Mouse (Mus musculus) heart, postnatal 25 days (tissue): Measurements from ENCODE around the gene Gna14. TPM values are rescaled to one million over a fixed set of nuclear protein-coding genes. Genes with fewer than 3 reads are reported as not detected.

Source experiments
- DNase-seq: peaks from one replicate; pipeline ENCODE4 v3.0.0; 2022; ENCODE audit warnings: low spot score
- intact Hi-C: fragments of 180-260 bp; cut with DNase I; formaldehyde crosslinking; loops from one replicate; pipeline ENCODE4 v1.15.1; 2025
- total RNA-seq, 2 experiments: library from RNA; stranded (reverse); gene quantifications; 2 replicates each; pipeline ENCODE4 v1.2.3; 2021

The Gna14 gene
- total RNA-seq, 2 experiments from 2014 or later = 0.11 to 0.47 TPM

DNA sequence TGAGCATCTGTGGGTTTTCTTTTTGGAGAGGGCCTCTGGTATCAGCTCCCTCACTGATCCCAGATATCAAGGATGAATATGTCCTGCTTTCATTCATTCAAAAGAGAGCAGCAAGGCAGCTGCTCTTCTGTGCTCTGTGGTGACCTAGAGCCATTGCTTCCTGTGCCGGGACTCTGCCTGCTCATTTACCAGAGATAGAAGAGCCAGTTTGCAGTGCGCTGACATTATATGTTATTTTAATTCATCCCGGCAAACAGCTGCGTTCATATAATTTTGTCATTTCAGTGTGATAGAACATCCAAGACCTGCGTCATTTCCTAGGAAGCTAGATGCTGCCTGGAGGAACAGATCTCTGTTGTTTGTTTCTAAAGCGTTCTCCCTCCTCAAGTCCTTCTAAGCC lies 141.2 kb downstream of the Gna14 start:
- no peak for DNase-seq
- intact Hi-C loops = no loop called here

GRCm38 (mm10) chr19:16579656-16580260 lies 144.2 kb downstream of the Gna14 start:
- intact Hi-C loops = no loop called here
- no peak for DNase-seq

GRCm38 (mm10) chr19:16580501-16580900 lies 144.9 kb downstream of the Gna14 start:
- no peak for DNase-seq

GRCm38 (mm10) chr19:16584546-16584945 lies 149.0 kb downstream of the Gna14 start:
- intact Hi-C loops = no loop called here
- DNase-seq = no peak

More at GRCm38 (mm10) chr19:16580501-16580900, 144.9 kb downstream of the Gna14 start:
- intact Hi-C loops = no loop called here

DNA sequence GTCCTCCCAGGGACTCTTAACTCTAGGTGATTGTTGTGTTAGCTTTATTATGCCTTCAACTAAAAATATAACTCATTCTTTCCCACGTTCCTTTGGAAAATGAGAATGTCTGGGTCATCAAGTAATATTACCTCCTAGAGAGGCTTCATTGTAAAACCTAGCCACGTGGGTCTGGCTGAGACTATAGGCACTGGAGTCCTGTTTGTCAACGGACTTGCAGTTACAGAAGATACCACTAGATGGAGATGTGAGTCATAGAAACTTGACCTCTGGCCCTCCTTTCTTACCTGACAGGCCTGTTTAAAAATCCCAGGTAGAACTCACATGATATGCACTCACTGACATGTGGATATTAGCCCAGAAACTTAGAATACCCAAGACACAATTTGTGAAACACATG lies 149.8 kb downstream of the Gna14 start:
- intact Hi-C loops = no loop called here
- DNase-seq = no peak

- no peak for DNase-seq
- intact Hi-C loops = no loop called here
Measured at GRCm38 (mm10) chr19:16593256-16593974, 157.9 kb downstream of the Gna14 start.

- intact Hi-C loops = no loop called here
- no peak for DNase-seq
Measured at GRCm38 (mm10) chr19:16593975-16594317, 158.4 kb downstream of the Gna14 start.

DNA sequence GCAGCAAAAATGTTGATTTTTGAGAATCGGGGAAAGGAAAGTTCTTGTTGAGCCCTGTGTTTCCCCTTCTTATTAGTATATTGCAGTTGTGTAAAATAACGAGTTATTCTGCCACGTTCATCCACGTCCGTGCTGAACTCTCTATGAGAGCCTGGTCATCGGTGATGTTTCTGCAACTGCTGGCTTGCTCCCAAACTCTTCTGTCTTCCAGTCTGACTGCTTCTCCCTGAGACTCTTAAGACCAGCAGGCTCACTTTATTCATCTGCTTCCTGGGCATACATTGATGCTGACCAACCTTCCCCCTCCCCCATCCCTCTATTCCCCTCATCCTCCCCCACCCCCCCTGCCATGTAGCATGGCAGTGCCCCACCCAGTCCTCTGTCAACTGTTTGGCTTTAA lies 161.7 kb downstream of the Gna14 start:
- DNase-seq = no peak
- intact Hi-C loops = loop anchor here (1.0 kb wide), 1 partner anchor 239 kb away; no protein-coding TSS in a partner anchor

DNA sequence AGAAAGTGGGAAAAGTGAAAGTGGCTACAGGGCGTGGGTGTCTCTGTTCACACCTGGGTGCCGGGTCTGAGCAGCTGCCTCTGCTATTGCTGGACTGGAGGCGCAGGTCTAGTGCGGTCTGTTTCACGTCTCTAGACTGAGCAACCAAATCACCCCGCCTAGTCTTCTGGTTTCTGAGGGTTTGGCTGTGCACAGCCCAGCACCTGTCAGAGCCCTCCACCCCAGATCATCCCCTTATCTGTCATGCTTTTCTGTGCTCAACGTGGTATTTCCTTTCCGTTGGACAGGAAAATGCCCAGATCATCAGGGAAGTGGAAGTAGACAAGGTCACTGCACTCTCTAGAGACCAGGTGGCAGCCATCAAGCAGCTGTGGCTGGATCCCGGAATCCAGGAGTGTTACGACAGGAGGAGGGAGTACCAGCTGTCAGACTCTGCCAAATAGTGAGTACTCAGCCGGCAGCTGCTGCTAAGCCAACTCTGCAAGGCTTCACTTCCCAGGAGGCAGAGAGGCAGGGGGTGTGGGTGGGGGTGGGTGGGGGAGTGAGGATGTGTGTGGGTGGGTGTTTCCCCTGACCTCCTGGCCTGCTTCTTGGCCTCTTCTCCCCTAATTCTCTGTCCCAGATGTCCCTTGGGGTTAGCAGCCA lies 163.2 kb downstream of the Gna14 start:
- DNase-seq = no peak

GRCm38 (mm10) chr19:16599298-16599970 lies 163.9 kb downstream of the Gna14 start:
- no peak for DNase-seq
- intact Hi-C loops = loop anchor here (1.0 to 2.0 kb wide), 3 partner anchors 165 to 601 kb away; partner anchors contain the start of gene Gna14

More for the DNA sequence above, 163.2 kb downstream of the Gna14 start:
- intact Hi-C loops = loop anchor here (1.0 to 2.0 kb wide), 3 partner anchors 164 to 600 kb away; partner anchors contain the start of gene Gna14

GRCm38 (mm10) chr19:16602026-16602425 lies 166.5 kb downstream of the Gna14 start:
- no peak for DNase-seq
- intact Hi-C loops = no loop called here

DNA sequence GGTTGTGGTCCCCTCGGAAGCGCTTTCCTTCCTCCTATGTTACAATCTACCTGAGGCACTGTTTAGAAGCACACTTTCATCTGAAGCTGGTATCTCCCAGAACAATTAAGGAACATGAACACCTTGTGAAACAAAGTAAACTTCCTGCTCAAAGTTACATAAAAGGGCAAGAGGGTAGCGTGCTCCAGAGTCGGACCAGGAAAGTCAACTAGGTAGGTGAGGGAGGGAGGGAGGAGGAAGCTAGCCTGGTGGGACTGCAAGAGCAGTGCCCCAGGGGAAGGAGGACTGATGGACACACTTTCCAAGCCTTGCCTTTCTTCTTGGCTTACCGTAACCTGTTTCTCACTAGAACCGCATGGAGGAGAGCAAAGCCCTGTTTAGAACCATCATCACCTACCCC lies 172.1 kb downstream of the Gna14 start:
- intact Hi-C loops = no loop called here
- no peak for DNase-seq

- DNase-seq = no peak
- intact Hi-C loops = no loop called here
Measured at GRCm38 (mm10) chr19:16623154-16623553, 187.6 kb downstream of the Gna14 start.

DNA sequence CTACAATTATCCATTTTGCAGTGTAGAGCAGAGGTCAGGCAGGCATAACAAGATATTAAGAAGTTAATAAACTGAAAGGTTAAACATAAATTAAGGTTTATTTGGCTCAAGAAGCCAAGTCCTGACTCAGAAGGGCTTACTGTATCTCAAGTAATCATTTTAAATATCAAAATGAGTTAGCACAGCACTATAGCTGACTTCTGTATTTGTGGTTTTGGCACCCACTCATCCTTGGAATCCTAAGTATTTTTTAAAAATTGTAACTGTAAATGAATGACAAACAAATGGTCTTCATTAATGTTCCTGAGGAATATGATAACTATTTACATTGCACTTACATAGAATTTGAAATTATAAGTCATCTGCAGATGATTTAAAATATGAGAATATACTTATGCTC lies 189.4 kb downstream of the Gna14 start:
- DNase-seq = no peak
- intact Hi-C loops = no loop called here

DNA sequence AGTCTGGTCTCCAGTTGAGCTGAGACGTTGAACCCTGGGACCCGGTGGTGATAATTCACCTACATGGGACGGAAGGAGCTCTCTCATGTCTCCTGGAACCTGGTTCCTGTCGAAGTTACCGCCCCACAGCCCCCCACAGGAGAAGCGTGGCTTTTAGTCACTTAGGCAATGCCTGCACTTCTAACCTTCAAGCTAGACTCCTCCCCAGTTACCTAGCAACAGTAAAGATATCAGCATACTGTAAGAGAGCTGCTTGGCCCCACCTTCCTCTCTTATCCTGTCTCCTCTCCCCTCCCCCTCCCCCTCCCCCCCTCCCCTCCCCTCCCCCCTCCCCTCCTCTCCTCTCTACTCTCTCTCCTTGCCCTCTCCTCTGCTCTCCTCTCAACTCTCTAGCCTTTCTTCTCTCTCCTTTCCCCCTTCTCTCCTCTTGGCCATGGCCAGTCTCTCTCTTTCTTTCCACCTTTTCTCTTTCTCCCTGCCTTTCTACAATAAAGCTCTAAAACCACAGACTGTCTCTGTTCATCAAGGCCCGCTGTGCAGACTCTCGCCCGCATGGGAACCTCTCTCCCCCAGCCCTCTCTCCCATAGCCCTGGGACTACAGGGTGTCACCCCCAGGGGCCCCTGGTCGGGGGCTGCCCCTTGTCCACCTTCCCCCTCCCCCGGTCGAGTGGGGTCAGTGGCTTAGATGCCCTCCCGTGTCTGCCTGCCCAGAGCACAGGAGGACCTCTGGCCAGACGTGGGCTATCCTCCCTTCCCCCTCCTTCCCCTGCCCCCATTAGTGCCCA lies 190.2 kb downstream of the Gna14 start:
- no peak for DNase-seq
- intact Hi-C loops = no loop called here
